Mouse (Mus musculus) G1E (cell line): ENCODE measurements around the gene Gm38100. TPM values are rescaled to one million over a fixed set of nuclear protein-coding genes. Genes with fewer than 3 reads are reported as not detected.

Experiments
- ATAC-seq: 2 replicates; pipeline ENCODE4 v1.8.0; 2016; ENCODE audit warnings: mild to moderate bottlenecking; ENCODE audit not compliant: insufficient number of reproducible peaks, poor library complexity, low FRiP score, severe bottlenecking; ENCODE audit errors: extremely low read depth
- DNase-seq: peaks from one replicate; pipeline ENCODE4 v3.0.0; 2012; ENCODE audit warnings: low spot score
- H3K27me3 ChIP-seq: 2 replicates; pipeline ENCODE4 v1.6.1; 2012; ENCODE audit warnings: mild to moderate bottlenecking, low read length, inconsistent platforms; ENCODE audit not compliant: insufficient read depth
- H3K36me3 ChIP-seq: replicated peaks from 2 replicates; pipeline ENCODE3; 2012; ENCODE audit warnings: mild to moderate bottlenecking, inconsistent platforms
- H3K4me1 ChIP-seq: 2 replicates; pipeline ENCODE4 v1.6.1; 2012; ENCODE audit warnings: low read depth, low read length, inconsistent platforms, mixed read lengths; ENCODE audit not compliant: insufficient read depth
- H3K4me3 ChIP-seq: 2 replicates; pipeline ENCODE4 v1.5.1; 2012; ENCODE audit warnings: low read depth, mild to moderate bottlenecking, inconsistent platforms, low read length, moderate library complexity, mixed read lengths
- H3K9me3 ChIP-seq: replicated peaks from 2 replicates; pipeline ENCODE4 v1.6.1; 2012; ENCODE audit warnings: inconsistent platforms
- CTCF ChIP-seq: IDR thresholded peaks from 2 replicates; pipeline ENCODE4 v1.5.1; 2012; ENCODE audit warnings: low read depth, low read length, inconsistent platforms, mixed read lengths
- GATA1 ChIP-seq: IDR thresholded peaks from 2 replicates; pipeline ENCODE4 v1.6.1; 2012; ENCODE audit warnings: borderline replicate concordance, low read length, inconsistent platforms, mixed read lengths
- GATA2 ChIP-seq: IDR thresholded peaks from 2 replicates; pipeline ENCODE4 v1.6.1; 2012; ENCODE audit warnings: low read depth, low read length, inconsistent platforms, borderline replicate concordance
- POLR2AphosphoS5 ChIP-seq: IDR thresholded peaks from 2 replicates; pipeline ENCODE4 v1.6.1; 2012; ENCODE audit warnings: low read depth, low read length, inconsistent platforms; ENCODE audit not compliant: insufficient replicate concordance
- TAL1 ChIP-seq: conservative IDR thresholded peaks from 2 replicates; pipeline ENCODE4 v1.6.1; 2012; ENCODE audit warnings: low read depth, low read length, inconsistent platforms, mixed read lengths
- polyA plus RNA-seq: library from polyadenylated mRNA; stranded (reverse); fragments of >175 nt; gene quantifications from 2 replicates; pipeline ENCODE4 v1.2.3, GENCODE M21; 2012
- total RNA-seq, 2 experiments: library from RNA; stranded (forward) in 1 of 2; stranded (reverse) in 1 of 2; fragments of 200-1000 nt in 1 of 2; fragments of >200 nt in 1 of 2; fragmentation: Nextera tagmentation in 1 of 2; gene quantifications; 2 replicates each; pipeline ENCODE4 v1.2.3; 2014 to 2017

Gm38100 gene
- total and polyA plus RNA-seq, 3 experiments, result 0.55 TPM; not detected in 2

DNA sequence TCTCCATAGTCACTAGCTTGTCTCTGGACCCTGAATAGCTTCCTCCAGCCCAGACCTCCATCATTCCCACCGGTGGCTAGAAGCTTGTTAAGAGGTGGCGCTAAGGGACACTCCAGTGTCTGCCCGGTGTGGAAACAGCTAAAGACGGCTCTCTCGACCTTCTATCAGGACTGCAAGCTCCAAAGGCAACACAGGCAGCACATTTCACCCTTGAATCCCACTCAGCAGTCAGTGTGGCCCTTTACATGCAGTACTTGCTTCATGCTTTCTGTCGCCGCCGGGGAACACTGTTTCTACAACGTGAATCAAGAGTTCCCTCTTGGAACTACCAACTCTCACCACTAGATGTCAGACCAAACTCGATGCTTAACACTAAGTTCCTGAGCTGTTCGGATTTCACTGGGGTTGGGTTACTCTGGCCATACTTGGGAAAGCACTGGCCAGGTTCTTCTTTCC is 16.2 kb downstream of the Gm38100 start:
- H3K4me3 ChIP-seq, result no peak overlapping the region
- DNase-seq, result peak; percentile 12
- no peaks in the 10 kb centered on the region for H3K27me3 ChIP-seq
- H3K36me3 ChIP-seq, result no peaks in the 10 kb centered on the region
- no peaks in the 10 kb centered on the region for H3K9me3 ChIP-seq
- ATAC-seq, result peak; percentile 77; the same call in 1 of the 2 replicates
- no peak for TF ChIP-seq TAL1
- no peak for TF ChIP-seq GATA1
- no peak for TF ChIP-seq GATA2
- no peak for TF ChIP-seq POLR2AphosphoS5
- TF ChIP-seq CTCF, result peak; percentile 56
- H3K4me1 ChIP-seq, result no peaks in the 10 kb centered on the region

DNA sequence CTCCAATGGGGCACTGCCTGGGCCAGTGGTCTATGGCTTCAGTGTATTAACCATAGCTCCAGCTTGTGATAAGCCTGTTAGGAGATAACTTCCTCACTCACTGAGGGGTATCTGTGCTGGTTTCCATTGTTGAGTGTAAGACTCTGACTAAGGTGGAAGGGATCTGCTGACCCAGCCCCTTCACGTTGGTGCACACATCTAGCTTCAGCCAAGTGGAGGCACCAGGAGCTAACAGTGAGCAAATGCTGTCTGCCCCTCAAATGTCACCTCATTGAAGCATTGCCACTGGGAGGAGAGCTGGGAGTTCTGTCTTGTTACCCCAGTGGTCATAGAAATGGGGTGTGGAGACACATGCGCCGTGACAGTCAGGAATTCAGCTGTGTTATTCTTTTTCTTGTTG is 18.6 kb downstream of the Gm38100 start:
- ATAC-seq, result no peak
- H3K36me3 ChIP-seq, result no peaks in the 10 kb centered on the region
- TF ChIP-seq GATA2 (no peak), CTCF (no peak), GATA1 (no peak), TAL1 (no peak), POLR2AphosphoS5 (no peak)

DNA sequence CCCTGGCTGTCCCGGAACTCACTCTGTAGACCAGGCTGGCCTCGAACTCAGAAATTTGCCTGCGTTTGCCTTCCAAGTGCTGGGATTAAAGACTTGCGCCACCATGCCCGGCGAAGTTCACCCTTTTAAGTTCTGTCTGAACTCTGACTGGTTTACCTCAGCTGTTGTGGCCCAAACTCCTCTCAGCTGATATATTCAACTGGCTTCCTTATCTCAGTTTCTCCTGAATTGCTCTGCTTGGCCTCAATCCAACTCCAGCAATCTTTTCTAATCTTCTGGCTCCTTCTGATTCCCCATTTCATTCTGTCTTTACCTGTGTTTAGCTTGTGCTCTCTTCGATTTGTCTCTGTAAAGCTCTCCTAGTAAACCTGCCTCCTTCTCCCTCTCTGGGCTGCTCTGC is 23.0 kb downstream of the Gm38100 start:
- no peak for TF ChIP-seq POLR2AphosphoS5
- TF ChIP-seq TAL1, result no peak
- TF ChIP-seq GATA1, result no peak
- TF ChIP-seq CTCF, result no peak
- TF ChIP-seq GATA2, result no peak
- H3K4me3 ChIP-seq, result no peak overlapping the region
- no peaks in the 10 kb centered on the region for H3K36me3 ChIP-seq
- no peaks in the 10 kb centered on the region for H3K27me3 ChIP-seq
- DNase-seq (no peak), ATAC-seq (no peak)
- no peaks in the 10 kb centered on the region for H3K9me3 ChIP-seq
- no peaks in the 10 kb centered on the region for H3K4me1 ChIP-seq

More for the DNA sequence above, 18.6 kb downstream of the Gm38100 start:
- Histone ChIP-seq H3K27me3 (no peaks in the 10 kb centered on the region), H3K9me3 (no peaks in the 10 kb centered on the region), H3K4me1 (no peaks in the 10 kb centered on the region), H3K4me3 (no peak overlapping the region)
- DNase-seq, result no peak

DNA sequence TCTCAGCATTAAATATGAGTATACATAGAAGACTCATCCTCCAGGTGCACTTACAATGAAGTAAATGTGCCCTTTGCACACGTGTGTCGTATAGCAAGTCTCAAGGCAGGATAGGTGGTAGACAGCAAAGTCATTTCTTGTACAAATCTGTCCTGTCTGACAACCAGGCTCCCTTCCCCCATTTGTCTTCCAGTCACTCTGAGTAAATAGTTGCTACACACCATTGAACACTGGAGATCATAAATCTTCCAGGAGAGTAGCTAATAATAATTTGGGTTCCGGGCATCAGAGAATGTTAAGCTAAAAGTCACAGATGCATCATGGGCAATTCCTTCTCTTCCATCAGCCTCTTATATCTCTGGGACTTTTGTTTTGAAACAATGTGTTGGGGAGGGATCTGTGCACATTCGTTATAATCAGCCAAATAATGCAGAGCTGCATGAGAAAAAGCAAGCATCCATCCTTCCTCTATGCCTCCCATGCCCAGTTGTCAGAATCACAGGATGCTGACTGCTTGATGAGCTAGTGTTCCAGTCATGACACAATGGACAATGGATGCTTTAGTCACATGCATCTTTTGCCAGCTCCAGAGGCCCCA is 26.7 kb downstream of the Gm38100 start:
- ATAC-seq (no peak), DNase-seq (no peak)
- Histone ChIP-seq H3K4me3 (no peak overlapping the region), H3K27me3 (no peaks in the 10 kb centered on the region), H3K4me1 (no peaks in the 10 kb centered on the region), H3K36me3 (no peaks in the 10 kb centered on the region), H3K9me3 (no peaks in the 10 kb centered on the region)
- no peak for TF ChIP-seq CTCF
- no peak for TF ChIP-seq POLR2AphosphoS5
- TF ChIP-seq GATA1, result no peak
- TF ChIP-seq TAL1, result no peak
- no peak for TF ChIP-seq GATA2

DNA sequence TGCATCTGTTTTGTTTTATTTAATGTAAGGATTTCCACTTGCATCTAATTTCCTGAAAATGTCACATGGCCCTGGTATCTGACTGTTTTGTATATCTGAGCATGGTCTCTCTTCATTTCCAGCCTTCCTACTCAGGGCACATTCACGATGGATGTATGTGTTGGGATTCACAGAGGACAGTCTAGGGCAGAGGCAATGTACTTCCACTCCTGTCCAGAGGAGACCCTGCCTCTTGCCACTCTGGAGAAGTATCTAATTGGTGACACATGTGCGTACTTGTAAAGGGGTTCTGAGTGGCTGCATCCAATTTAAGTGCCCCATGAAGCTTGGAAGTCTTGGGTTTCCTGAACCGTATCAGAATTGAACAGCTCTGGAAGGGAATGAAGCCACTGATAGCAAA is 30.3 kb downstream of the Gm38100 start:
- H3K27me3 ChIP-seq, result no peaks in the 10 kb centered on the region
- ATAC-seq (no peak), DNase-seq (no peak)
- H3K9me3 ChIP-seq, result no peaks in the 10 kb centered on the region
- no peaks in the 10 kb centered on the region for H3K4me1 ChIP-seq
- no peaks in the 10 kb centered on the region for H3K36me3 ChIP-seq
- TF ChIP-seq CTCF (no peak), POLR2AphosphoS5 (no peak), GATA2 (no peak)
- no peak overlapping the region for H3K4me3 ChIP-seq

DNA sequence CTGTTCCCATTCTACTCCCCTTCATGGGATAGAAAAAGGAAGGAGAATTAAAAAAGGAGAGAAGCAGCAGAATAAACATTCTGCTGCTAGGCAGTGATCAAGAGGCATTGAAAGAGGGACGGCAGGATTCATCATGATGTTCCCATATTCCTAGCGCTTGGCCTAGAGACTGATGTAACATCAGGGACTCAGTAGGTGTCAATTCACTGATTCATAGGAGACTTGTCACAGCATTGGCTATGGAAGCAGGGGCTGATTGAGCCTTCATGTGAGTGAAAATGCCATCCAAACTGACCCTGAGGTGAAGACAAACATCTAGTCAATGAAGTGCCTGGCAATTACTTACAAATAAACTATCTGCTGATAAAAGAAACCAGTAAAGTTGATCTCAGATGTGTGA is 30.7 kb downstream of the Gm38100 start:
- Histone ChIP-seq H3K27me3 (no peaks in the 10 kb centered on the region), H3K9me3 (no peaks in the 10 kb centered on the region), H3K36me3 (no peaks in the 10 kb centered on the region), H3K4me3 (no peak overlapping the region), H3K4me1 (no peaks in the 10 kb centered on the region)
- ATAC-seq (no peak), DNase-seq (no peak)
- no peak for TF ChIP-seq CTCF
- TF ChIP-seq GATA1, result no peak
- no peak for TF ChIP-seq GATA2
- no peak for TF ChIP-seq TAL1
- TF ChIP-seq POLR2AphosphoS5, result no peak
